Mouse (Mus musculus): ENCODE measurements around the gene Armc3. TPM values are rescaled to one million over a fixed set of nuclear protein-coding genes. Genes with fewer than 3 reads are reported as not detected.

Gene Armc3
- polyA plus RNA-seq, 1 experiment from 2014 or later = 0.14 TPM

Other genes with a start within 250 kb of the Armc3 start
- 13.2 TPM in 2 replicates for gene Pip4k2a, start 201.2 kb upstream of the Armc3 start, polyA plus RNA-seq (2015; fragmentation: Nextera tagmentation; extraction: Ambion mirVana)
- 0.27 and 0.33 TPM in 2 replicates for gene 4930426L09Rik, start 201.0 kb upstream of the Armc3 start, polyA plus RNA-seq (2015; fragmentation: Nextera tagmentation; extraction: Ambion mirVana)
- gene Msrb2, start 172.1 kb downstream of the Armc3 start, polyA plus RNA-seq (2015; fragmentation: Nextera tagmentation; extraction: Ambion mirVana) = 31.1 and 34.2 TPM in 2 replicates
- 0.13 TPM in 1 of 2 replicates, not detected in the other for gene Ptf1a, start 246.4 kb downstream of the Armc3 start, polyA plus RNA-seq (2015; fragmentation: Nextera tagmentation; extraction: Ambion mirVana)

Measured in kidney, embryonic 15.5 days (tissue).